Mouse (Mus musculus) G1E (cell line): ENCODE data around the gene Foxred2.

Source experiments
- CTCF ChIP-seq: IDR thresholded peaks from 2 replicates; pipeline ENCODE4 v1.5.1; 2012; ENCODE audit warnings: low read depth, low read length, inconsistent platforms, mixed read lengths
- GATA2 ChIP-seq: IDR thresholded peaks from 2 replicates; pipeline ENCODE4 v1.6.1; 2012; ENCODE audit warnings: low read depth, low read length, inconsistent platforms, borderline replicate concordance
- POLR2AphosphoS5 ChIP-seq: IDR thresholded peaks from 2 replicates; pipeline ENCODE4 v1.6.1; 2012; ENCODE audit warnings: low read depth, low read length, inconsistent platforms; ENCODE audit not compliant: insufficient replicate concordance

GRCm38 (mm10) chr15:77979427-77979865 is 22.9 kb upstream of the Foxred2 start:
- TF ChIP-seq CTCF (no peak), POLR2AphosphoS5 (no peak), GATA2 (no peak)
